Mouse (Mus musculus): ENCODE results near the gene Selplg.

DNA sequence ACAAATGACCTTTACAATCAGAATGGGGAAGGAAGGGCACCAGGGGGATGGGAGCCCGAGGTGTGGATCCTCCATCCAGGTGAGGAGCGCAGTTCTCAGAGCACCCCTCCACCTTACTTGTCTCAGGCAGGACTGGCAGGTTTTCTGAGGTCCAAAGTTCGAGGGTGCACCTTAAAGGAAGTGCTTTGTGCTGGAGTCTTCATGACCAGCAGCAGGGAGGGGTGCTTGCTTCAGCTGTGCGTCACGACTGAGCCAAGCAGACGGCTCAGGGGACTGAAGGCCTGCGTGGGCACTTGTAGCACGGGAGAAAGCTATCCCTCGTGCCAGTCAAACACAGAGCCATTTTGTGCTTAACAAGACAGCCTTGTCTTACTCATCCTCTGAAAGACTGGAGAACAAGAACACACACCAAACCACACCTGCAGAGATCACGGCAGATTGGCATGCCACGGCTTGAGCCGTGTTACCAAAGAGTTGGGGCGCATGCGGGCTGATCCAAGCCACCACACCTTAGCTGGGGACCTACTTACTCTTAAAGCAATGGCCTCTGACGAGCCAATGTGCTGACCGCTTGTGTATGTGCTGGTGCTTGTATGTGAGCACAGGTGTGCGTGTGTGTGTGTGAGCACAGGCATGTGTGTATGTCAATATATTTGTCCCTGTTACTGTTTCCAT, 46.6 kb upstream of the Selplg start:
- TF ChIP-seq CTCF (IDR thresholded peaks at IDR 0.05; ENCODE audit: extremely low read depth, insufficient read depth, low read length) (no peak), POLR2A (IDR thresholded peaks at IDR 0.05; ENCODE audit: extremely low read depth, insufficient read depth, low read length) (no peak)

All from cortical plate, adult 2 months (tissue).